Mouse (Mus musculus) small intestine, adult 2 months (tissue): ENCODE results near the gene Arl4c.

Experiments
- CTCF ChIP-seq: fragments of 200-500 bp; IDR thresholded peaks from 2 replicates; pipeline ENCODE4 v1.5.1; 2012; ENCODE audit warnings: low read depth, mild to moderate bottlenecking, control low read depth, inconsistent platforms, low read length, moderate library complexity, mixed read lengths; ENCODE audit not compliant: insufficient replicate concordance, insufficient read length; ENCODE audit errors: extremely low read depth
- POLR2A ChIP-seq: fragments of 200-500 bp; IDR thresholded peaks from 2 replicates; pipeline ENCODE4 v1.6.1; 2012; ENCODE audit warnings: low read depth, mild to moderate bottlenecking, control low read depth, inconsistent platforms, low read length, moderate library complexity

- TF ChIP-seq CTCF (no peak), POLR2A (no peak)
Observed at GRCm38 (mm10) chr1:88749106-88749505, 47.1 kb upstream of the Arl4c start.
